Mouse (Mus musculus): ENCODE measurements around the gene Eml3.

Gene Eml3

GRCm38 (mm10) chr19:8984255-8984868 is 55.0 kb downstream of the Eml3 start:
- peak; percentile 60 to 80 for DNase-seq (ENCODE audit: inconsistent age in 2 of 2, low spot score in 1 of 2)

DNA sequence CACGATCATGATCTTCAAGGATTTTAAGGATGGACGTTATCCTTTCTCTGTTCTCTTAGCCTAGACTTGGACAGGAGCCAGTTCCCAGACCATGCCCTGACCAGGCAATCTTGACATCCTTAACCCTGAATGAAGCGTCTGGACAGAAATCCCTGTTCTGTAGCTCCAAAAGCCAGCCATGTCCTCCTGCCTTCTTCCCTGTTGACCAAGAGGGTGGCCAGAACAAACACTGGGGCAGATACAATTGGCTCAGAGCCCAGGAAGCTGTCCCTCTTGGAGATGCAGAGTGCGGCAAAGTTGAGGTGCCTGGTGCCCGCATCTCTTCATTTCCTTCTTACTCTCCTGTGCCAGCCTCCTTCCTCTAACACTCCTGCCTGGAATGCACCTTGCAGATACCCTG is 56.5 kb downstream of the Eml3 start:
- DNase-seq (ENCODE audit: inconsistent age in 2 of 2, low spot score in 1 of 2) = peak in 1 of 2 experiments; percentile 52

GRCm38 (mm10) chr19:8987816-8988215 is 58.5 kb downstream of the Eml3 start:
- DNase-seq (ENCODE audit: inconsistent age in 2 of 2, low spot score in 1 of 2) = peak in 1 of 2 experiments; percentile 50

DNA sequence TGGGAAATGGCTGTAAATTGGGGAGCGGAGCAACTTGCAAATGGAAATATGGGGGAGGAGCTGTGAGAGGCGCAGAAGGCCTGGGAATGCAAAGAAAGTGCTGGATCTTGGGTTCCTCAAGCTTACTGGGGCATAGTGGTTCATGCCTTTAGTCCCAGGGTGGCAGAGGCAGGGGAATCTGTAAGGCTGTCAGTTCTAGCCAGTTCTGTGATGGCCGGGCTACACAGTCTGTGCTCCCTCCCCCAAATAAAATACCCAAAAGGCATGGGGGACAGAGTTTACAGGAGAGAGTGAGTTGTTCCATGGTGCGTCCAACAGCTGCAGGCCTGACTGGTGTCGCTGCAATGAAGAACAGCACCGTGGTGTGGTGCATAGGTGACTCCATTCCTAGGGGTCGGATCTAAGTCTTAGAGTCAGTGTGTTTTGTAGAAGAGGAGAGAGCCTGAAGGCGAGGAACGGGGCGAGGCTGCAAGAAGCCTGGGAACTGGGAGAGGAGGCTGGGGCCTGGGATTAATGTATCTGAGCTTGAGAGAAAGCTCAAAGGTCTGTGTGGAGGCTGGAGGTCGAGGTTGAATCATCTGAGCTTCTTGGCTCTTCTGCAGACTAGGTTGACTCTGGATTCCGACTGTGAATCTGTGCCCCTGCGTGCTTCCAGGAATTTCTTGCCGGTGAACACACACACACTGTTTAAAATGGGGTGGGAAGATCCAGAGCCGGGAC is 59.2 kb downstream of the Eml3 start:
- no peak for DNase-seq (ENCODE audit: inconsistent age in 2 of 2, low spot score in 1 of 2)

DNA sequence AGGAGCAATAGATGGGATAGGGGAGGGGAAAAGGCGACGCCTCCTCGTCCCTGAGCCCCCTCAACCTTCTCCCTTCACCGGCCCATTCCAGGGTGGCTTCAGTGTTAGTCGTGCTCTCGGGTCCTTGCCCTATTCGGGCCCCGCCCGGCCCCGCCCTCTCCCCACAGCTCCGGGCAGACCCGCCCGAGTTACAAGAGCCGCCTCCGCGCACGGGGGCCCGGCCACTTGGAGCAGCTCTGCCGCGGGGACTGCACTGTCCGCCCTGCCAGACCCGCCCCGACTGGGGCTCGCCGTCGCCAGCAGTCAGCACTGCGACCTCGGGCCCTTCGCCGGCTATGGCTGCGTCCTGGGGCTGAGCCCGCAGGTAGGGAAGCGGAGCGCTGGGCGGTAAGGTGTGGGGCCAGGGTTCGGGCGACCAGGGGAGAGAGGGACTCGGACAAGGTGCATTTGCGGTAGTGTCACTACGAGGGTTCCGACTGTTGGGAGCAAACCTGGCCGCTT is 59.8 kb downstream of the Eml3 start, which contains the start of gene Ahnak:
Gene Ahnak, plus strand, starts transcription at position 219 of the 501 bp plus-strand sequence.
- peak; percentile 88 to 96 for DNase-seq (ENCODE audit: inconsistent age in 2 of 2, low spot score in 1 of 2)

GRCm38 (mm10) chr19:8989567-8990431 is 60.4 kb downstream of the Eml3 start:
- DNase-seq (ENCODE audit: inconsistent age in 2 of 2, low spot score in 1 of 2) = peak; percentile 90 to 94

GRCm38 (mm10) chr19:8990432-8991102 is 61.2 kb downstream of the Eml3 start:
- no peak for DNase-seq (ENCODE audit: inconsistent age in 2 of 2, low spot score in 1 of 2)
